Mouse (Mus musculus) intestine, embryonic 16.5 days (tissue): Measurements from ENCODE around the gene Myo19. TPM values are rescaled to one million over a fixed set of nuclear protein-coding genes. Genes with fewer than 3 reads are reported as not detected.

Experiments
- ATAC-seq: fragments of 200-750 bp; cut with Nextera tagmentation; 2 replicates; pipeline ENCODE4 v1.8.0; 2017; ENCODE audit warnings: moderate TSS enrichment, moderate library complexity
- H3K27ac ChIP-seq: fragments of 300-500 bp; sonication (generic); 2 replicates; pipeline ENCODE4 v1.5.1; 2014; ENCODE audit warnings: mild to moderate bottlenecking, low read length
- H3K27me3 ChIP-seq: fragments of 300-500 bp; sonication (generic); replicated peaks from 2 replicates; pipeline ENCODE4 v1.6.1; 2014; ENCODE audit warnings: low read length, control low read depth, mixed read lengths; ENCODE audit not compliant: control insufficient read depth, insufficient read depth
- H3K36me3 ChIP-seq: fragments of 300-500 bp; sonication (generic); 2 replicates; pipeline ENCODE4 v1.6.1; 2014; ENCODE audit warnings: low read length, control low read depth; ENCODE audit not compliant: control insufficient read depth, insufficient read depth
- H3K4me1 ChIP-seq: fragments of 300-500 bp; sonication (generic); 2 replicates; pipeline ENCODE4 v1.6.1; 2014; ENCODE audit warnings: low read length, control low read depth, mixed read lengths; ENCODE audit not compliant: control insufficient read depth, insufficient read depth
- H3K4me2 ChIP-seq: fragments of 300-500 bp; sonication (generic); 2 replicates; pipeline ENCODE4 v1.6.1; 2014; ENCODE audit warnings: low read depth, low read length, control low read depth
- H3K4me3 ChIP-seq: fragments of 300-500 bp; sonication (generic); 2 replicates; pipeline ENCODE4 v1.5.1; 2014; ENCODE audit warnings: mild to moderate bottlenecking, low read length
- H3K9ac ChIP-seq: fragments of 300-500 bp; sonication (generic); 2 replicates; pipeline ENCODE4 v1.6.1; 2014; ENCODE audit warnings: low read depth, low read length
- H3K9me3 ChIP-seq: fragments of 300-500 bp; sonication (generic); 2 replicates; pipeline ENCODE4 v1.6.1; 2016; ENCODE audit warnings: low read length, control low read depth; ENCODE audit not compliant: control insufficient read depth
- WGBS: fragments of 180-500 bp; shearing (Covaris S2); extraction: QIAGEN DNeasy Blood & Tissue Kit; methylation state at CpG from one replicate; pipeline ENCODE4 v1.1.7; 2014; 5-methylcytosine and 5-hydroxymethylcytosine counted together
- polyA plus RNA-seq: library from polyadenylated mRNA; unstranded; fragments of >200 nt; fragmentation: Nextera tagmentation; extraction: Ambion mirVana; gene quantifications from 2 replicates; pipeline ENCODE4 v1.2.1, GENCODE M21; 2015

Myo19 gene
- polyA plus RNA-seq, 1 experiment from 2014 or later, result 7.5 TPM

DNA sequence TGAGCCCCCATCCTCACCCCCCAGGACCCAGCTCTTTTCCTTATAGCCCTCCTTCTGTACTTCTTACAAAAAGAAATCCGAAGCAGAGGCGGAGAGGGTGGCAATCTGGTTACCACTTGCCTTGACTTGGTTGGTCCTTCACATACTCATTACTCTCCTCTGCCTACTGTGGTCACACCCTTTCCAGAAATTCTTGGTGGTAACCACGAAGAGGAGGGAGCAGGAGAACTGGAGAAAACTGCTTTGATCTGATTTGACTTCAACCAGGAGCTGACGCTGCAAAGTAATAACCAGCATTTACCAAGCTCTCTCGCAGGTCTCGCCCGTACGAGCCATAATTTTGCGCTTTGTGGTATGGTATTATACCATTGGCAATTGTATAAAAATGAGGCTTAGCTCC, 1.0 kb downstream of the Myo19 start:
- Histone ChIP-seq H3K9ac (peak overlapping the region; percentile 90), H3K4me1 (peaks cover 11% of the 10 kb centered on the region), H3K9me3 (no peaks in the 10 kb centered on the region), H3K27me3 (no peaks in the 10 kb centered on the region), H3K4me2 (peak overlapping the region; percentile 91), H3K27ac (peak overlapping the region; percentile 97), H3K4me3 (peak overlapping the region; percentile 90), H3K36me3 (no peaks in the 10 kb centered on the region)
- WGBS, result 51% methylated on average over 9 of the region's 9 CpGs
- peak; percentile 17 for ATAC-seq

GRCm38 (mm10) chr11:84882346-84882745, 2.4 kb downstream of the Myo19 start:
- no peak overlapping the region for H3K4me2 ChIP-seq

DNA sequence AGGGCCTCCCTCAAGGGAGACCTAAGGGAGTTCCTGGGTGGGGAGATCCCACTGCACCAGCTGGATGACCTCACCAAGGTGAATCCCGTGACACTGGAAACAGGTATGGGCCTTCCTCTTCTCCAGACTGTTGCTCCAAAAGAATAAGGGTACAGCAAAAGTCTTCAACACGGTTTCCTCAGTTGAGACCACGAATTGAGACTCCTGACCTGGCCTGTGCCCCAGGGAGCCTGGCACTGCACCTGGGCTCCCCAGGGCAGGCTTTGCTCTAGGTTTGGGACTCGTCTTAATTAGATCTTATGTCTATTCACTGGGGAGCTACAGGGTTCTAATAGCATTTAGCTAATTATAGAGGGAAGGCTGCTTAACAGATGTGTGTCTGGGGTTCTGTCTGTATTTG, 5.3 kb downstream of the Myo19 start:
- no peaks in the 10 kb centered on the region for H3K36me3 ChIP-seq

More at GRCm38 (mm10) chr11:84882346-84882745, 2.4 kb downstream of the Myo19 start:
- Histone ChIP-seq H3K36me3 (no peaks in the 10 kb centered on the region), H3K4me3 (no peak overlapping the region), H3K27ac (no peak overlapping the region), H3K9me3 (no peaks in the 10 kb centered on the region), H3K27me3 (no peaks in the 10 kb centered on the region), H3K4me1 (peaks cover 18% of the 10 kb centered on the region), H3K9ac (no peak overlapping the region)
- WGBS, result 94% methylated on average over 7 of the region's 7 CpGs
- no peak for ATAC-seq

GRCm38 (mm10) chr11:84886236-84886635, 6.3 kb downstream of the Myo19 start:
- Histone ChIP-seq H3K27ac (peak overlapping the region; percentile 85), H3K4me1 (peaks cover 10% of the 10 kb centered on the region), H3K27me3 (no peaks in the 10 kb centered on the region), H3K36me3 (no peaks in the 10 kb centered on the region), H3K4me3 (no peak overlapping the region), H3K9me3 (no peaks in the 10 kb centered on the region), H3K9ac (no peak overlapping the region), H3K4me2 (no peak overlapping the region)
- ATAC-seq, result no peak
- WGBS, result 80% methylated on average over 5 of the region's 5 CpGs

More for the DNA sequence above, 5.3 kb downstream of the Myo19 start:
- Histone ChIP-seq H3K4me3 (no peak overlapping the region), H3K9me3 (no peaks in the 10 kb centered on the region), H3K27me3 (no peaks in the 10 kb centered on the region), H3K4me1 (peaks cover 15% of the 10 kb centered on the region), H3K4me2 (no peak overlapping the region), H3K27ac (no peak overlapping the region), H3K9ac (no peak overlapping the region)
- no peak for ATAC-seq
- WGBS, result 85% methylated on average over 4 of the region's 4 CpGs

GRCm38 (mm10) chr11:84886767-84887511, 7.0 kb downstream of the Myo19 start:
- H3K4me1 ChIP-seq, result peaks cover 7% of the 10 kb centered on the region; the same call in 1 of the 2 replicates
- H3K9ac ChIP-seq, result no peak overlapping the region
- no peaks in the 10 kb centered on the region for H3K27me3 ChIP-seq
- H3K4me3 ChIP-seq, result no peak overlapping the region
- no peaks in the 10 kb centered on the region for H3K9me3 ChIP-seq
- WGBS, result 74% methylated on average over 11 of the region's 11 CpGs
- no peaks in the 10 kb centered on the region for H3K36me3 ChIP-seq
- H3K27ac ChIP-seq, result peak overlapping the region; percentile 85
- no peak overlapping the region for H3K4me2 ChIP-seq
- ATAC-seq, result peak; percentile 92

DNA sequence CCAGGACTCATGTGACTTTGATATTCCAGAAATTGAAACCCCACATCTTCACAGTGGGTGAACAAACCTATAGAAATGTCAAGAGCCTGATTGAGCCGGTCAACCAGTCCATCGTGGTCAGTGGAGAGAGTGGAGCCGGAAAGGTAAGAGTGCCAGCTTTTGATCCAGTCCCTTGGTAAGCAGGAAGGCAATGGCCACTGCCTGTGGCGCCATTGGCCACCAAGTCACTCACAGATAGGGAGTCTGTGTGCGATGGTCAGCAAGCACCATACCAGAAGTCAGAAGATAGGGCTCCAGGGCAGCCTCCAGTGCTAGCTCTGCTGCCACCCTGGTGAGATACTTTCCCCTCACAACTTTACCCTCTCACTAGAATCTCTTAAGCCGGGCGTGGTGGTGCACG, 8.1 kb downstream of the Myo19 start:
- Histone ChIP-seq H3K9me3 (no peaks in the 10 kb centered on the region), H3K27ac (no peak overlapping the region), H3K36me3 (no peaks in the 10 kb centered on the region), H3K4me2 (no peak overlapping the region), H3K9ac (no peak overlapping the region), H3K27me3 (no peaks in the 10 kb centered on the region), H3K4me3 (no peak overlapping the region), H3K4me1 (peaks cover 7% of the 10 kb centered on the region; the same call in 1 of the 2 replicates)
- 97% methylated on average over 8 of the region's 8 CpGs for whole genome bisulfite sequencing
- ATAC-seq, result no peak

DNA sequence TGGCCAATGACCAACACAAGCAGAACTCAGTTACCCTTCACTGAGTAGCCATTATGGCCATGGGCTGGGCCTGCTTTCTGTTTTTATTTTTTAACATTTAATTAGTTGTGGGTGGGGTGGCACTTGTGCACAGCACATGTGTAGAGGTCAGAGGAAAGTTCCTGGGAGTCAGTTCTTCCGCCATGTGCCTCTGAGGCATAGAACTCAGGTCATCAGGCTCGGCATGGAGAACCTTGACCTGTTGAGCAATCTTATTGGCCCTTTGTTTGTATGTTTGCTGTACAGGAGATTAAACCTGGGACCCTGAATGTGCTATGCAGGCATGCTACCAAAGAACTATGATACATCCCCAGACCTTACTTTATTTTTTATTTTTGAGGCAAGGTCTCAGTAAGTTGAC, 9.5 kb downstream of the Myo19 start:
- WGBS, result 90% methylated on average over 2 of the region's 2 CpGs
- no peak for ATAC-seq
- H3K36me3 ChIP-seq, result peaks cover 1% of the 10 kb centered on the region; the same call in 1 of the 2 replicates

DNA sequence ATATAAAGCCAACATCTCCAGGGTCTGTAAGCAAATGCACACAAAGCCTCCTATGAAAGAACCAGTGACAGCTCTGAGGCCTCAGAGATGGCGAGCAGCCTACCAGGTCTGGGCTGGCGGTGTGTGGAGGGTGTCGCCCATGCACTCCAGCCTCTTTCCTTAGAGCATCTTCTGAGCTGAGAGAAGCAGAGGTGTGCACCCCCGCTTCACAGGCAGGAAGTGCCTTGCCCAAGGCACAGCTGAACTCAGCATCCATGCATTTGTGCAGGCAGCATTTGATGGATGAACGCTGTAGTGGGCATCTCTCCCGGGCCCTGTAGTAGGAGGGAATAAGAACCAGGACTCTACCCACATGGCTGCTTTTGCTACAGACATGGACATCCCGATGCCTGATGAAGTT, 11.8 kb downstream of the Myo19 start:
- no peak overlapping the region for H3K9ac ChIP-seq
- no peaks in the 10 kb centered on the region for H3K4me1 ChIP-seq
- H3K36me3 ChIP-seq, result peaks cover 4% of the 10 kb centered on the region; the same call in 1 of the 2 replicates
- 91% methylated on average over 7 of the region's 7 CpGs for whole genome bisulfite sequencing
- H3K9me3 ChIP-seq, result no peaks in the 10 kb centered on the region
- no peak overlapping the region for H3K27ac ChIP-seq
- no peak overlapping the region for H3K4me3 ChIP-seq
- ATAC-seq, result no peak
- no peak overlapping the region for H3K4me2 ChIP-seq
- no peaks in the 10 kb centered on the region for H3K27me3 ChIP-seq

More for the DNA sequence above, 9.5 kb downstream of the Myo19 start:
- Histone ChIP-seq H3K27ac (no peak overlapping the region), H3K4me3 (no peak overlapping the region), H3K4me1 (peaks cover 7% of the 10 kb centered on the region; the same call in 1 of the 2 replicates), H3K9ac (no peak overlapping the region), H3K27me3 (no peaks in the 10 kb centered on the region), H3K4me2 (no peak overlapping the region), H3K9me3 (no peaks in the 10 kb centered on the region)

GRCm38 (mm10) chr11:84893113-84893512, 13.2 kb downstream of the Myo19 start:
- H3K4me1 ChIP-seq, result no peaks in the 10 kb centered on the region
- WGBS, result 81% methylated on average over 15 of the region's 15 CpGs
- H3K27me3 ChIP-seq, result no peaks in the 10 kb centered on the region
- no peaks in the 10 kb centered on the region for H3K9me3 ChIP-seq
- ATAC-seq, result no peak
- H3K4me2 ChIP-seq, result no peak overlapping the region
- peaks cover 8% of the 10 kb centered on the region; the same call in 1 of the 2 replicates for H3K36me3 ChIP-seq
- no peak overlapping the region for H3K4me3 ChIP-seq
- H3K9ac ChIP-seq, result no peak overlapping the region
- no peak overlapping the region for H3K27ac ChIP-seq
